Mouse (Mus musculus) liver, embryonic 11.5 days (tissue): ENCODE measurements at regions not wholly inside any gene's neighbourhood (a gene's known extent, or its start where the extent isn't known, plus 50 kb on each side); places are given as distances from the start of the nearest gene placed in this dataset.

ENCODE experiments used
- ATAC-seq: fragments of 200-750 bp; cut with Nextera tagmentation; replicated peaks from 2 replicates; pipeline ENCODE4 v1.8.0; 2017; ENCODE audit warnings: moderate number of reproducible peaks, mild to moderate bottlenecking, moderate TSS enrichment, moderate library complexity; ENCODE audit not compliant: low FRiP score
- DNase-seq: peaks from one replicate; pipeline ENCODE4 v3.0.0-alpha.2; 2017; ENCODE audit warnings: low spot score
- H3K27ac ChIP-seq: fragments of 300-500 bp; sonication (generic); 2 replicates; pipeline ENCODE4 v1.5.1; 2014; ENCODE audit warnings: mild to moderate bottlenecking, low read depth, low read length, control low read depth
- H3K27me3 ChIP-seq: fragments of 300-500 bp; sonication (generic); replicated peaks from 2 replicates; pipeline ENCODE4 v1.6.1; 2014; ENCODE audit warnings: low read length, mixed read lengths; ENCODE audit not compliant: control insufficient read depth, insufficient read depth
- H3K36me3 ChIP-seq: fragments of 300-500 bp; sonication (generic); 2 replicates; pipeline ENCODE4 v1.6.1; 2014; ENCODE audit warnings: mild to moderate bottlenecking, low read length, moderate library complexity, mixed read lengths; ENCODE audit not compliant: control insufficient read depth, insufficient read depth
- H3K4me1 ChIP-seq: fragments of 300-500 bp; sonication (generic); replicated peaks from 2 replicates; pipeline ENCODE4 v1.6.1; 2014; ENCODE audit warnings: low read length, mixed read lengths; ENCODE audit not compliant: control insufficient read depth, insufficient read depth
- H3K4me2 ChIP-seq: fragments of 300-500 bp; sonication (generic); 2 replicates; pipeline ENCODE4 v1.6.1; 2014; ENCODE audit warnings: mild to moderate bottlenecking, control low read depth, moderate library complexity
- H3K4me3 ChIP-seq: fragments of 300-500 bp; sonication (generic); 2 replicates; pipeline ENCODE4 v1.5.1; 2014; ENCODE audit warnings: low read depth, low read length, control low read depth
- H3K9ac ChIP-seq: fragments of 300-500 bp; sonication (generic); 2 replicates; pipeline ENCODE4 v1.6.1; 2014; ENCODE audit warnings: low read depth, low read length, control low read depth
- H3K9me3 ChIP-seq: fragments of 300-500 bp; sonication (generic); 2 replicates; pipeline ENCODE4 v1.6.1; 2016; ENCODE audit warnings: low read length, inconsistent platforms, mixed read lengths; ENCODE audit not compliant: control insufficient read depth
- whole genome bisulfite sequencing: fragments of 180-500 bp; shearing (Covaris S2); extraction: QIAGEN DNeasy Blood & Tissue Kit; methylation state at CpG from one replicate; pipeline ENCODE4 v1.1.7; 2014; 5-methylcytosine and 5-hydroxymethylcytosine counted together

DNA sequence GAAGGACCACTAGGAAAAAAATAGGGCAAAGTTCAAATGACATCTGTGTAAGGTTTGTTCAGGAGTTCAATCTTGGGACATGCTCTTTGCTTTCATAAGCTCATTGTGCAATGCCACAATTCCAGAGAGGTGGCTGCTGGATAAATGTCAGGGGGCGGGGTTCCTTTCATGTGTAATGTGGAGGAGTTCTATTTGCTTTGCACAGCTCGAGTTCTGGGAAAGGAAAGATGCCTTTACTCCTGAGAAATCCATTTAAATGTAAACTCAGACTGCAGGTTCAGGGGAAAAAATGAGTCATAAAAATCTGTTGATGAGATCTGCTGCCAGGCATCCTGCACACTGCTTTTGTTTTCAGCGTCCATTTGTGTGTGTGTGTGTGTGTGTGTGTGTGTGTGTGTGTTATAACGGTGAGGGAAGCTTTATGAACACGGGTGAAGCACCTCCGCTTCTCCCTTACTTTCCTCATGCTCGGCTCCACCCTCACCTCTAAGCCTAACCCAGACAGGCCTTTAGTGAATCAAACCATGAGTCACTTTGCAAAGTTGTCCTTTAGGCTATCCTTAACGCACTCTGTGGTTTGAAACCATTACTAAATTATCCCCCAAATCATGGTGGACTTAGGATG lies 99.9 kb upstream of the Acsl4 start:
- WGBS = 71% methylated on average over 8 of the region's 8 CpGs
- no peaks in the 10 kb centered on the region for H3K4me1 ChIP-seq
- no peak overlapping the region for H3K4me3 ChIP-seq
- H3K27me3 ChIP-seq = peaks cover under 1% of the 10 kb centered on the region; the same call in 1 of the 2 replicates
- H3K9me3 ChIP-seq = no peaks in the 10 kb centered on the region
- no peak overlapping the region for H3K9ac ChIP-seq
- ATAC-seq (no peak), DNase-seq (no peak)
- H3K4me2 ChIP-seq = no peak overlapping the region
- no peak overlapping the region for H3K27ac ChIP-seq
- no peaks in the 10 kb centered on the region for H3K36me3 ChIP-seq

DNA sequence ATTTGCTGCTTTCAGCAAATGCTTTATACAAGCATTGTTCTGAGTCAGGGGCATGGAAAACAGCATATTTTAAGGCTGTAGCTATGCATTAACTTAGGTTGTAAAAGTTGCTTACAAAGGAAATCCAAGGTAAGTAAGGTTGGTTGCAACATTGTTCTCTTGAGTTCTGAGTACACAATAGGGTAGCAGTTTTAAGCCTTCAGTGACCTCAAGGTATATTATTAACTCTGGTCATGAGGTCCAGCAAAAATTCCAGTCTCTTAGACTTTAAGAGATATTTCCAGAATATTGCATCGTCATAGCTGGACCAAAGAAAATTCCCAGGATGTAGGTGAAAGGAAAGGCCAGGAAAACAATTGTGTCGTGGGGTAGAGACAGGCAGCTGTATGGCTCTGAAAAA lies 110.8 kb upstream of the Acsl4 start:
- no peak overlapping the region for H3K9ac ChIP-seq
- WGBS = 71% methylated on average over 2 of the region's 2 CpGs
- H3K4me3 ChIP-seq = no peak overlapping the region
- no peaks in the 10 kb centered on the region for H3K4me1 ChIP-seq
- no peak overlapping the region for H3K4me2 ChIP-seq
- H3K36me3 ChIP-seq = no peaks in the 10 kb centered on the region
- no peak overlapping the region for H3K27ac ChIP-seq
- DNase-seq = no peak
- peaks cover 4% of the 10 kb centered on the region; the same call in 1 of the 2 replicates for H3K27me3 ChIP-seq
- no peaks in the 10 kb centered on the region for H3K9me3 ChIP-seq
- ATAC-seq = no peak

DNA sequence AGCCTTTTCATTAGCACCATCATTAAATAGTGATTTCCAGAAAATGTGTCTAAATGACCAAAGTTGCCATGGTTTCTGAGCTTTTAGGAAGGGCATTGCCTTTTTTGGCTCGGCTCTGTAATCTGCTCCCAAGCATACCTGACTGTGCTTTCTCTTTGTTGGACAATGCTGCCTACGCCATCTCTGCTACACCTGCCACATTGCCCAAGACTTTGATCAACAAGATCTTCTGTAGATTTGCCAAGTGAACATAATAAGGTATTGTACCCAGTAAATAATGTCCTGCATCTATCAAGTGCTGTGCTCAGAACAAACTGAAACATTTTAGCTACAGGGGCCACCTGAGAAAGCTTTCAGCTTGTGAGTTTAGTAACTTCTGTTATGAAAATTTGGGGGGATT lies 114.6 kb upstream of the Acsl4 start:
- WGBS = 86% methylated on average over 2 of the region's 2 CpGs
- no peaks in the 10 kb centered on the region for H3K4me1 ChIP-seq

DNA sequence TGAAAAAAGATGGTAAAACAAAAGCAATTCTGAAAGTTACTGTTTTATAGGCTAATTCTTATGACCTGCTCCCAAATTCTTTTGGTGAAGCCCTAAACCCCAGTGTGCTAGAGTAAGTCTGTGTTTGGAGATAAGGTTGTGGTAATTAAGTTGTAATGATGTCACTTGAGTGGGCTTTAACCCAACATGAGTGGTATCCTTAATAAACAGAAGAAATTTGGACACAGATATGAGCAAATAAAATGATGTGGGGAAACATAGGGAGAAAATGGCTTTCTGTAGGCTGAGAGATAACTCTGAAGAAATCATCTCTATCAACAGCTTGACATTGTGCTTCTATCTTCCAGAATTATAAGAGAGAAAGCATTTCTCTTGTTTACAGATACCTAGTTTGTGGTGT lies 117.1 kb upstream of the Acsl4 start:
- DNase-seq (no peak), ATAC-seq (no peak)
- no peak overlapping the region for H3K4me3 ChIP-seq
- no peaks in the 10 kb centered on the region for H3K36me3 ChIP-seq
- no peaks in the 10 kb centered on the region for H3K4me1 ChIP-seq
- 0 out of 2 replicates have a peak, but pooled peaks cover 3% of the 10 kb centered on the region for H3K27me3 ChIP-seq
- no peak overlapping the region for H3K4me2 ChIP-seq
- no peaks in the 10 kb centered on the region for H3K9me3 ChIP-seq
- H3K27ac ChIP-seq = no peak overlapping the region
- H3K9ac ChIP-seq = no peak overlapping the region

More for the DNA sequence above, 114.6 kb upstream of the Acsl4 start:
- H3K27me3 ChIP-seq = 0 out of 2 replicates have a peak, but pooled peaks cover 3% of the 10 kb centered on the region
- ATAC-seq = no peak
- no peak overlapping the region for H3K9ac ChIP-seq
- no peak overlapping the region for H3K4me2 ChIP-seq
- no peaks in the 10 kb centered on the region for H3K9me3 ChIP-seq
- no peak for DNase-seq
- H3K4me3 ChIP-seq = no peak overlapping the region
- H3K36me3 ChIP-seq = no peaks in the 10 kb centered on the region
- no peak overlapping the region for H3K27ac ChIP-seq

DNA sequence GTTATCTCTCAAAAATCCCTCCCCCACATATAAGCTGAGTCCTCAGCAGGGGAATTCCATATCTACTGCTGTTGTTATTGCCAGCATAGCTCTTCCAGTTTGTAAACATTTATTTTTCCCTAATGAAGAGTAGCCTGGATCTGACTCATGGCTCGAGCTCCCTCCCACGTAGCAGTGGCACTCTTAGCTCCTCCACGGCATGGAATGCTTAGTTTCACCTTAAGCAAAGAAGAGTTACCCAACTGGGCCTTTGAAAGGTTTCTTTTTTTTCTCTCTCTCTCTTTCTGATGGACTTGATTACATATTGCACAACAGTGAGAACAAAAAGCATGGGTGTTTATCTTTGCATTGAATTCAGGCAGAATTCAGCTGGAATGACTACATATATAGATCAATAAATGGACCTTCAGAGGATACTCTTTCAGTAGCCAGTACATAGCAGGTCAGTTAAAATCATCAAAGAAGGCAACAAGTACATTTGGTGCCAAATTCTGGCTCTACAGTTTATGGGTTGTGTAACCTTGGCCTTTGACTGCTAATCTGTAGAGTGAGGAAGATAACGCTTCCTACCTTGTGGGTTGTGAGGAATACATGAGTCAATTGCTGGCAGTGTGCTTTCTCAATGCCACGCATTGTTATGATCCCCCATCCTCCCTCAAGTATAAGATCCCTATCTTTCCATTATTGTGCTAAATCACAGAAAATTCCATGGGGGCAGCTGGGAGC lies 126.2 kb upstream of the Acsl4 start:
- H3K9ac ChIP-seq = no peak overlapping the region
- no peak overlapping the region for H3K4me3 ChIP-seq
- DNase-seq = no peak
- no peak overlapping the region for H3K4me2 ChIP-seq
- H3K27ac ChIP-seq = no peak overlapping the region
- no peaks in the 10 kb centered on the region; the same call in none of the 2 replicates for H3K27me3 ChIP-seq
- no peak for ATAC-seq
- H3K36me3 ChIP-seq = no peaks in the 10 kb centered on the region
- no peaks in the 10 kb centered on the region for H3K9me3 ChIP-seq
- WGBS = 68% methylated on average over 5 of the region's 5 CpGs
- H3K4me1 ChIP-seq = no peaks in the 10 kb centered on the region

DNA sequence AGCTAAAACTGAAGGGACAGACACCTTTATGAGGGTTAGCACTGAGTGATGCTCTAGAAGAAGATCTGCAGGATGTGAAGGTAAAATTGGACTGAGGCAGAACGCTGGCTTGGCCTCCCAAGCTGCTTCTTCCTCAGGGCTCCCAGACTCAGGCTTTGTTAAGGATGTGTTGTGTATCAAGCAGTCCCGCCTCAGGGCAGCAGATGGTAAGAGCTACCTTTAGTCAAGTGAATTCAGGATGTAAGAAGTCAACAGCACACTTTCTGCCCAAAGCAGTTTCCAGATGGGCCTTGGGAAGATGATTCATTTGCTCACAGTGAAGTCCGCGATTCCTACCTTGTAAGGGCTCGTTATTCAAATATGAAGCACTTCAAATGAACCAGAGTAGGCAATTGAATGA lies 126.9 kb upstream of the Acsl4 start:
- Histone ChIP-seq H3K36me3 (no peaks in the 10 kb centered on the region), H3K9ac (no peak overlapping the region), H3K9me3 (no peaks in the 10 kb centered on the region), H3K27me3 (no peaks in the 10 kb centered on the region; the same call in none of the 2 replicates), H3K27ac (no peak overlapping the region), H3K4me3 (no peak overlapping the region), H3K4me2 (no peak overlapping the region), H3K4me1 (no peaks in the 10 kb centered on the region)
- WGBS = 79% methylated on average over 5 of the region's 5 CpGs
- no peak for DNase-seq
- ATAC-seq = no peak

DNA sequence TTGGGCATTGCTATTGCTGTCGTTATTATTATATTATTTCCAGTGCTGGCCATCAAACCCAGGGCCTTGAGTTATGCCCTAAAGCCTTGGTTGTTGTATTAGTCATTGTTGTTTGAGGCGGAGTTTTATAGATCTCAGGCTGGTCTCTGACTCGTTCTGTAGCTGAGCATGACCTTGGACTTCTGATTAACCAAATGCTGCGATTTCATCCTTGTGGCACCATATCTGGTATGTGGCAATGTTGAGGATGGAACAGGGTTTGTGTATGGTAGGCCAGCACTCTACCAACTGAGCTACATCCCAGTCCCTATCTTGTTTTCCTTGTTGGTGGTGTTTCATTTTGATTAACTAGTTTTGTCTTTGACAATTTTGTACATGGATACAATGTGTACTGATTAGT lies 130.7 kb upstream of the Acsl4 start:
- no peaks in the 10 kb centered on the region for H3K4me1 ChIP-seq
- no peaks in the 10 kb centered on the region for H3K9me3 ChIP-seq
- no peak overlapping the region for H3K4me2 ChIP-seq
- H3K9ac ChIP-seq = no peak overlapping the region
- DNase-seq (no peak), ATAC-seq (no peak)
- WGBS = 69% methylated on average over 4 of the region's 4 CpGs
- H3K4me3 ChIP-seq = no peak overlapping the region
- H3K36me3 ChIP-seq = no peaks in the 10 kb centered on the region
- no peak overlapping the region for H3K27ac ChIP-seq
- no peaks in the 10 kb centered on the region; the same call in none of the 2 replicates for H3K27me3 ChIP-seq

DNA sequence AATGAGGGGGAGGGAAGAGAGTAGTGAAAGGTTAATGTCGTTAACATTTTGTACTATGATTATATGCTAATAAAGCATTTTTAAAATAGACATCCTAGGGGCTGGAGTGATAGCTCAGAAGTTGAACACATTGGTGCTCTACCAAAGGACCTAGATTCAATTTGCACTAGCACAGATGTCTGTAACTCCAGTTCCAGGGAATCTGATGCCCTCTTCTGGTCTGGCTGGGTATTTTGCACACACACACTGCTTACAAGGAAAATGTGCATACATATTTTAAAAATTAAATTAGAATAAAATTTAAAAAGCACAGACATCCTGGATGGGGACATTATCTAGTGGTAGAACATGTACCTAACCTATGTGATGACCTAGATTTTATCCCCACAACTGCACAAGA lies 136.6 kb upstream of the Acsl4 start:
- WGBS = 22% methylated on average over 1 of the region's 1 CpGs
- H3K27me3 ChIP-seq = no peaks in the 10 kb centered on the region
- no peak overlapping the region for H3K27ac ChIP-seq
- no peaks in the 10 kb centered on the region for H3K4me1 ChIP-seq
- H3K4me2 ChIP-seq = no peak overlapping the region
- H3K36me3 ChIP-seq = no peaks in the 10 kb centered on the region
- no peak for ATAC-seq
- no peak overlapping the region for H3K9ac ChIP-seq
- no peak for DNase-seq
- H3K4me3 ChIP-seq = no peak overlapping the region
- H3K9me3 ChIP-seq = no peaks in the 10 kb centered on the region

DNA sequence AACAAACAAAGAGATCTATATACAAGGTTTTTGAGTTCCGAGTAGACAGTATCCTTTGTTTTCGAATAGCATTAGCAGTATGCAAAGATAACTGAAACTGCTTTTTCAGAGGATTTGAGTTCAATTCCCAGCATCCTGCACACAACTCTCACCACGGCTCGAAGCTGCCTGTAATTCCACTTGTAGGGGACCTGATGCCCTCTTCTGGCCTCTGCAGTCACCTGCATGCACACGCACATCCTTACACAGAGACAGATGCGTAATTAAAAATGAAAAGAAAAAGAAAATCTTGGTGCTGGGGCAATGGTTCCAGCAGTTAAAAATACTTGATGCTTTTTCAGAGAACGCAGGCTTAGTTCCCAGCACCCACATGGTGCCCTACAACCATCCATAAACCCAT lies 139.6 kb upstream of the Acsl4 start:
- H3K9me3 ChIP-seq = no peaks in the 10 kb centered on the region
- 53% methylated on average over 7 of the region's 7 CpGs for WGBS
- no peak overlapping the region for H3K4me2 ChIP-seq
- DNase-seq = no peak
- H3K27me3 ChIP-seq = no peaks in the 10 kb centered on the region
- no peak overlapping the region for H3K9ac ChIP-seq
- no peak for ATAC-seq
- H3K27ac ChIP-seq = no peak overlapping the region
- no peak overlapping the region for H3K4me3 ChIP-seq
- no peaks in the 10 kb centered on the region for H3K36me3 ChIP-seq
- H3K4me1 ChIP-seq = no peaks in the 10 kb centered on the region
